Mouse (Mus musculus): ENCODE data around the gene Prex1. TPM values are rescaled to one million over a fixed set of nuclear protein-coding genes. Genes with fewer than 3 reads are reported as not detected.

The Prex1 gene
- polyA plus RNA-seq, 1 experiment from 2014 or later, result 10.1 TPM

GRCm38 (mm10) chr2:166666175-166666574 lies 47.5 kb downstream of the Prex1 start:
- Histone ChIP-seq H3K4me1 (ENCODE audit: control insufficient read depth, insufficient read depth, low read length) (peaks cover 30% of the 10 kb centered on the region), H3K4me2 (no peak overlapping the region), H3K9ac (ENCODE audit: low read depth, low read length) (no peak overlapping the region), H3K4me3 (ENCODE audit: low read depth, low read length) (no peak overlapping the region), H3K27ac (ENCODE audit: low read depth, low read length) (no peak overlapping the region), H3K9me3 (replicated peaks; ENCODE audit: control insufficient read depth, low read length) (no peaks in the 10 kb centered on the region), H3K27me3 (ENCODE audit: control insufficient read depth, insufficient read depth, low read length) (no peaks in the 10 kb centered on the region), H3K36me3 (ENCODE audit: control insufficient read depth, insufficient read depth, low read length) (no peaks in the 10 kb centered on the region)
- WGBS (ENCODE audit: insufficient replicate concordance), result 75% methylated on average over 13 of the region's 13 CpGs
- no peak for ATAC-seq (replicated peaks; ENCODE audit: insufficient number of reproducible peaks, low FRiP score, low TSS enrichment)

- H3K27ac ChIP-seq (ENCODE audit: low read depth, low read length), result no peak overlapping the region
- no peaks in the 10 kb centered on the region for H3K27me3 ChIP-seq (ENCODE audit: control insufficient read depth, insufficient read depth, low read length)
- no peak overlapping the region for H3K4me3 ChIP-seq (ENCODE audit: low read depth, low read length)
- no peak overlapping the region for H3K9ac ChIP-seq (ENCODE audit: low read depth, low read length)
- H3K36me3 ChIP-seq (ENCODE audit: control insufficient read depth, insufficient read depth, low read length), result no peaks in the 10 kb centered on the region
- ATAC-seq (replicated peaks; ENCODE audit: insufficient number of reproducible peaks, low FRiP score, low TSS enrichment), result no peak
- H3K4me1 ChIP-seq (ENCODE audit: control insufficient read depth, insufficient read depth, low read length), result peaks cover 27% of the 10 kb centered on the region
- no peak overlapping the region for H3K4me2 ChIP-seq
- WGBS (ENCODE audit: insufficient replicate concordance), result 58% methylated on average over 6 of the region's 6 CpGs
- no peaks in the 10 kb centered on the region for H3K9me3 ChIP-seq (replicated peaks; ENCODE audit: control insufficient read depth, low read length)
These were observed 48.2 kb downstream of the Prex1 start for GRCm38 (mm10) chr2:166665244-166665922.

- Histone ChIP-seq H3K9me3 (replicated peaks; ENCODE audit: control insufficient read depth, low read length) (no peaks in the 10 kb centered on the region), H3K27ac (ENCODE audit: low read depth, low read length) (no peak overlapping the region), H3K9ac (ENCODE audit: low read depth, low read length) (no peak overlapping the region), H3K4me1 (ENCODE audit: control insufficient read depth, insufficient read depth, low read length) (peaks cover 27% of the 10 kb centered on the region), H3K4me2 (no peak overlapping the region), H3K4me3 (ENCODE audit: low read depth, low read length) (no peak overlapping the region), H3K36me3 (ENCODE audit: control insufficient read depth, insufficient read depth, low read length) (no peaks in the 10 kb centered on the region), H3K27me3 (ENCODE audit: control insufficient read depth, insufficient read depth, low read length) (no peaks in the 10 kb centered on the region)
- no peak for ATAC-seq (replicated peaks; ENCODE audit: insufficient number of reproducible peaks, low FRiP score, low TSS enrichment)
- WGBS (ENCODE audit: insufficient replicate concordance), result 84% methylated on average over 15 of the region's 15 CpGs
These were observed 49.1 kb downstream of the Prex1 start for GRCm38 (mm10) chr2:166664506-166664905.

DNA sequence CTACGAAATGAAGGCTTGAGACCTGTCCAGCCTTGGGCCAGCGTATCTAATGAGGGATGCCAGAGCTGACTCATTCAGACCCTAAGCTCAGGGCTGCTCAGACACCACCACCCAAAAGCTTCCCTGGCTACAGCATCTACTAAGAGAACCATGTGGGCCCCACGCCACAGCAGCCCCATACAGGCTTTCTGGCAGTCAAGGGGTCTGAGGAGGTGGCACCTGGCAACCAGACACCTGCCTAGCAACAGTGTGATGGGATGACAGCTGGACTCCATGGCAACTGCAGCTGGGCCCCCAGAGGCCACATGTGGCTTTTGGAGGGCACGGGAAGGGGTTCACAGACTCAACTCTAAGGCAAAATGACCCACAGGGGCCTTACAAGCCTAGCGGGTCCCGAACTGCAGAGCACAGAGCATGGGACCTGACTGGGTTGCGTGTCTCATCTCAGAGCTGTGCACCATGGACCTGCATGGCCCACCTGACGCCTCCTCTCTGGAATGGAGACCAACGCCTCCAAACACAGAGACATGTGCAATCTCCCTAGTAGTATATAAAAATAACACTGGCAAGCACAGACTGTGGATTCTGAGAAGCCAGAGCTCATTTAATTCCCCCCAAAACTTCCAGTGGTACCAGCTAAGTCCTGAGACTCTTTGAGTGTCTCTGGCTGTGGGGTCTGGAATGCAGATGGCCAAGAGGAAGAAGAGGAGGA lies 50.2 kb downstream of the Prex1 start:
- Histone ChIP-seq H3K27me3 (ENCODE audit: control insufficient read depth, insufficient read depth, low read length) (no peaks in the 10 kb centered on the region), H3K4me2 (no peak overlapping the region), H3K27ac (ENCODE audit: low read depth, low read length) (no peak overlapping the region), H3K4me1 (ENCODE audit: control insufficient read depth, insufficient read depth, low read length) (peaks cover 32% of the 10 kb centered on the region), H3K4me3 (ENCODE audit: low read depth, low read length) (no peak overlapping the region), H3K36me3 (ENCODE audit: control insufficient read depth, insufficient read depth, low read length) (no peaks in the 10 kb centered on the region), H3K9me3 (replicated peaks; ENCODE audit: control insufficient read depth, low read length) (no peaks in the 10 kb centered on the region), H3K9ac (ENCODE audit: low read depth, low read length) (no peak overlapping the region)
- WGBS (ENCODE audit: insufficient replicate concordance), result 80% methylated on average over 9 of the region's 9 CpGs
- ATAC-seq (replicated peaks; ENCODE audit: insufficient number of reproducible peaks, low FRiP score, low TSS enrichment), result no peak

DNA sequence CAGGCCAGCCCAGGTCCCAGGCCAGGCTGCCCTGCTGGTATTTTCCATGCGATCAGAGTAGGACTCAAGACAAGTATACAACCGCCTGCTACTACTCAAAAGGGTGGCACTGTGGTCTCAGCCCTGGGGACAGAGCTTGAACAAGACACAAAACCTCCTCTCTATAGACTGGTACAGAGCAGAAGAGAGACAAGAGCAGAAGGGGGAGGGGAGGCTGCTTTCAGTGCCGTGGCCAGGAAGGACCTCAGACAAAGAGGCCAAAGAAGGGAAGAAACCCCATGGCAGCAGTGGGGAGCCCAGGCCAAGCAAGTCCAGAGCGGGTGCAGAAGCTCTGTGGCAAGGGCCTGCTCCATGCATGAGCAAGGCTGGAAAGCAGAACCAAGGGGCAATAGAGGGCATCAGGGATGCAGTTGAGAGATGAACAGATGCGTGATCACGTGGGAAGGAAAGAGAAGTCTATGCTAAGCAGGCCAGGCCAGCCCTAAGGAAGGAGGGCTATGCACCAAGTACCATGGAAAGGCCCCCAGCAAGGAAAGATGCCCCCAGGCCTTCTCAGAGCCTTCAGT lies 51.0 kb downstream of the Prex1 start:
- H3K9ac ChIP-seq (ENCODE audit: low read depth, low read length), result no peak overlapping the region
- H3K4me1 ChIP-seq (ENCODE audit: control insufficient read depth, insufficient read depth, low read length), result peaks cover 31% of the 10 kb centered on the region
- ATAC-seq (replicated peaks; ENCODE audit: insufficient number of reproducible peaks, low FRiP score, low TSS enrichment), result no peak
- H3K36me3 ChIP-seq (ENCODE audit: control insufficient read depth, insufficient read depth, low read length), result no peaks in the 10 kb centered on the region
- H3K9me3 ChIP-seq (replicated peaks; ENCODE audit: control insufficient read depth, low read length), result no peaks in the 10 kb centered on the region
- no peak overlapping the region for H3K4me3 ChIP-seq (ENCODE audit: low read depth, low read length)
- H3K27ac ChIP-seq (ENCODE audit: low read depth, low read length), result no peak overlapping the region
- H3K4me2 ChIP-seq, result no peak overlapping the region
- H3K27me3 ChIP-seq (ENCODE audit: control insufficient read depth, insufficient read depth, low read length), result no peaks in the 10 kb centered on the region
- WGBS (ENCODE audit: insufficient replicate concordance), result 71% methylated on average over 6 of the region's 6 CpGs

GRCm38 (mm10) chr2:166661971-166662370 lies 51.7 kb downstream of the Prex1 start:
- Histone ChIP-seq H3K4me3 (ENCODE audit: low read depth, low read length) (no peak overlapping the region), H3K9ac (ENCODE audit: low read depth, low read length) (no peak overlapping the region), H3K4me2 (no peak overlapping the region), H3K9me3 (replicated peaks; ENCODE audit: control insufficient read depth, low read length) (no peaks in the 10 kb centered on the region), H3K4me1 (ENCODE audit: control insufficient read depth, insufficient read depth, low read length) (peaks cover 24% of the 10 kb centered on the region), H3K27ac (ENCODE audit: low read depth, low read length) (no peak overlapping the region), H3K27me3 (ENCODE audit: control insufficient read depth, insufficient read depth, low read length) (no peaks in the 10 kb centered on the region), H3K36me3 (ENCODE audit: control insufficient read depth, insufficient read depth, low read length) (no peaks in the 10 kb centered on the region)
- no peak for ATAC-seq (replicated peaks; ENCODE audit: insufficient number of reproducible peaks, low FRiP score, low TSS enrichment)
- WGBS (ENCODE audit: insufficient replicate concordance), result 68% methylated on average over 3 of the region's 3 CpGs

- Histone ChIP-seq H3K4me1 (ENCODE audit: control insufficient read depth, insufficient read depth, low read length) (peaks cover 26% of the 10 kb centered on the region), H3K27ac (ENCODE audit: low read depth, low read length) (no peak overlapping the region)
- WGBS (ENCODE audit: insufficient replicate concordance), result 73% methylated on average over 12 of the region's 12 CpGs
These were observed 52.1 kb downstream of the Prex1 start for GRCm38 (mm10) chr2:166661498-166661897.

GRCm38 (mm10) chr2:166658380-166658779 lies 55.3 kb downstream of the Prex1 start:
- no peaks in the 10 kb centered on the region for H3K36me3 ChIP-seq (ENCODE audit: control insufficient read depth, insufficient read depth, low read length)
- H3K9ac ChIP-seq (ENCODE audit: low read depth, low read length), result no peak overlapping the region
- H3K27ac ChIP-seq (ENCODE audit: low read depth, low read length), result peak overlapping the region; percentile 50
- H3K4me2 ChIP-seq, result no peak overlapping the region
- H3K4me1 ChIP-seq (ENCODE audit: control insufficient read depth, insufficient read depth, low read length), result peaks cover 25% of the 10 kb centered on the region
- ATAC-seq (replicated peaks; ENCODE audit: insufficient number of reproducible peaks, low FRiP score, low TSS enrichment), result no peak
- H3K27me3 ChIP-seq (ENCODE audit: control insufficient read depth, insufficient read depth, low read length), result no peaks in the 10 kb centered on the region
- 55% methylated on average over 3 of the region's 3 CpGs for WGBS (ENCODE audit: insufficient replicate concordance)
- no peaks in the 10 kb centered on the region for H3K9me3 ChIP-seq (replicated peaks; ENCODE audit: control insufficient read depth, low read length)
- no peak overlapping the region for H3K4me3 ChIP-seq (ENCODE audit: low read depth, low read length)

More at GRCm38 (mm10) chr2:166661498-166661897, 52.1 kb downstream of the Prex1 start:
- H3K36me3 ChIP-seq (ENCODE audit: control insufficient read depth, insufficient read depth, low read length), result no peaks in the 10 kb centered on the region
- no peak for ATAC-seq (replicated peaks; ENCODE audit: insufficient number of reproducible peaks, low FRiP score, low TSS enrichment)
- H3K9ac ChIP-seq (ENCODE audit: low read depth, low read length), result no peak overlapping the region
- no peak overlapping the region for H3K4me3 ChIP-seq (ENCODE audit: low read depth, low read length)
- no peaks in the 10 kb centered on the region for H3K27me3 ChIP-seq (ENCODE audit: control insufficient read depth, insufficient read depth, low read length)
- H3K9me3 ChIP-seq (replicated peaks; ENCODE audit: control insufficient read depth, low read length), result no peaks in the 10 kb centered on the region
- no peak overlapping the region for H3K4me2 ChIP-seq

Data from heart, embryonic 11.5 days (tissue).